Mouse (Mus musculus) telencephalon, adult 2 months (tissue): Measurements from ENCODE around the gene St3gal3.

Source experiments
- DNase-seq: peaks from one replicate; pipeline ENCODE4 v3.0.0-alpha.2; 2011; ENCODE audit warnings: low read depth, low spot score

The St3gal3 gene

DNA sequence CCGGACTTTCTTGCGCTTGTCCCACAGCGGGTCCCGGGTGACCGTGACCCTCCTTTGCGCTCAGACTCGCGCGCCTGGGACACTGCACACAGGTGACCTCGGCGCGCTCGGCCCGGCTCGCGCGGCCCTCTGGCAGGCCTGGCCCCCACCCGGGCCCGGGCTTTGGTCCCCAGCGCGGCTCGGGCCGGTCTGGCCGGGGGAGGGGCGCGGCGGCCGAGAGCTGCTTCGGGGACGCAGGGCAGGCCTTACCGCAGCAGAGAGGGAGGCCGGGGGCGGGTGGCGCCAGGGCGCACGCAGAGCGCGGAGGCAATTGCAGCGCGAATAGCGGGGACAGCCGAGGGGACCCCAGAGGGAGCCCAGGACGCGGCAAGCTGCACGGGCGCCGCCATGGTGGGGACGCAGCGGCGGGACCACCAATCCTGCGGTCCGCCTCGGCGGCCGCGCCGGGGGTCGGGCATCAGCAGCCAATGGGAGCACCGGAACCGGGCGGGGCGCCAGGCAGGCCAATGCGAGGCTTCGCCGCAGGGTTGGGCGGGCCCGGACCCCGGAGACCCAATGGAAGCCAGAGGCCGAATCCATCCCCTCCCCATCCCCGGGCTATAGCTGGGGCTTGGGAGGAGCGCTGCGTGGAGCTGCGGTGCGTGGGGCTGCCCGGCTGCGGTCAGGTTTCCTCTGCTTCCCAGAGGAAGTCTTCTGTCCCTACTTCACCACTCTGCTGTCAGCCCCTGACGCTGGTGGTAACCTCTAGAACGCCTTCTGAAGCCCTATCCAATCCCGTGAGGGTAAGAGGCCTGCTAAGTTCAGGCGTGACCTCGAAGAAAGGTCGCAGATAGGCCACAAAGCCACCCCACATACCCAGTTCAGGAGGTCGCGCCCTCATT is at the start of gene St3gal3:
Gene St3gal3, minus strand, starts transcription at position 430 of the 881 bp plus-strand sequence.
- peak; percentile 89 for DNase-seq

- DNase-seq = no peak
These were observed 45.8 kb upstream of the St3gal3 start for GRCm38 (mm10) chr4:118180301-118181080.

GRCm38 (mm10) chr4:118179467-118180300 is 45.0 kb upstream of the St3gal3 start, which contains the start of gene Kdm4a:
Gene Kdm4a (minus strand): TSS chr4:118180043.
- DNase-seq = peak; percentile 99

GRCm38 (mm10) chr4:118178952-118179466 is 44.3 kb upstream of the St3gal3 start:
- no peak for DNase-seq

DNA sequence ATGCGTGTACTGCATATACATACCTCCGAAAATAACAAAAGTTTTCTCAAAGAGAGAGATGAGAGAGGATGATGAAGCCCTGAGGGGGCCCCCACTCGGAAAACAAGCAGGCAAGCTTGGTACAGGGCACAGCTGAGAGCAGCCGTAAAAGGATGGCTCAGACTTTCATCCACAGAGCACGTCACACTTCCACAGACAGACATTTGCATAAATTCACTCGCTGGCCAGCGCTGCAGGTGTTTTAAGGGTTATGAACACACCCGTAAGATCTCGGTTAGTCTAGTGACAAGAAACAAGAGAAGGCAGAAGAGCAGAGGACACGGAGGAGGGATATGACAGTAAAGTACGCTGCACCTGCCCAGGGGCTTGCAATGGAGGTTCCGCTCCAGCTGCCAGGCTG is 37.7 kb upstream of the St3gal3 start:
- no peak for DNase-seq

- no peak for DNase-seq
These were observed 36.3 kb upstream of the St3gal3 start for GRCm38 (mm10) chr4:118171006-118171405.

DNA sequence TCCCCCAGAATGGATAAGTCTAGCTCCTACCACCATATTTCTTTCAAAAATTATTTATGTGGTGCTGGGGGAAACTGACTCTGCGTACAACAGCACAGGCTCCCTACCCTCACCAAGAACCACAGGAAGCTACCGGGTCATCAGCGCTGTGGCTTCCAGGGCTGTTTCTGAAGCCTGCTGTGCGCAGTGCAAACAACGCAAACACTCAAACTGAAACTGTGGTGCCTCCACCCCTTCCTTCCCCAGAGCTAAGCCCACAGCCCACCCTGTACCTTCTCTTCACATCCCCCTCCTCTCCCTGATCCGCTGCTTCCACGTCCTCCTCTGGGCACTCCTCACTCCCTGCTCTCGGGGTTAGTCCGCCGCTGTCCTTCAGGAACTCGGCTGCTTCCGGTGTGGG is 27.4 kb upstream of the St3gal3 start:
- no peak for DNase-seq

GRCm38 (mm10) chr4:118157666-118158065 is 23.0 kb upstream of the St3gal3 start:
- DNase-seq = no peak

- DNase-seq = no peak
These were observed 21.8 kb upstream of the St3gal3 start for GRCm38 (mm10) chr4:118156559-118156958.

DNA sequence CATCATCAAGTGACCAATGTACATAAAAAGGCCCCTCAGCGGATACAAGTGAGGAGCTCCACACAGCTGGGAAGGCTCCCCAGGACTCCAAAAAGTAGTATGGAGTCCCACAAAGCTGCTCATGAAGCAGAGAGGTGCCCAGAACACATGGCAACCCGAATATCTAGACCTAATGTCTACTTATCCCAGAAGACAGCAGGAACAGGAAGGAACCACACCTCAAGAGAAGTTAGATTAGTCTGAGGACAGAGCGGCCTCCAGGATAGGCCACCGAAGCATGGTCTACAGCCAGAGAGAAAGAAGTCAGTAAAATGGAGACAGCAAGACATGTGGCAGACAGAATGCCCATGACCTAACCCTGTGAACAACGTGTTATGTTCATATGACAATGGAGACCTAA is 20.2 kb upstream of the St3gal3 start:
- no peak for DNase-seq

- no peak for DNase-seq
These were observed 17.5 kb upstream of the St3gal3 start for GRCm38 (mm10) chr4:118152020-118152785.

GRCm38 (mm10) chr4:118150804-118151203 is 16.1 kb upstream of the St3gal3 start:
- DNase-seq = no peak

DNA sequence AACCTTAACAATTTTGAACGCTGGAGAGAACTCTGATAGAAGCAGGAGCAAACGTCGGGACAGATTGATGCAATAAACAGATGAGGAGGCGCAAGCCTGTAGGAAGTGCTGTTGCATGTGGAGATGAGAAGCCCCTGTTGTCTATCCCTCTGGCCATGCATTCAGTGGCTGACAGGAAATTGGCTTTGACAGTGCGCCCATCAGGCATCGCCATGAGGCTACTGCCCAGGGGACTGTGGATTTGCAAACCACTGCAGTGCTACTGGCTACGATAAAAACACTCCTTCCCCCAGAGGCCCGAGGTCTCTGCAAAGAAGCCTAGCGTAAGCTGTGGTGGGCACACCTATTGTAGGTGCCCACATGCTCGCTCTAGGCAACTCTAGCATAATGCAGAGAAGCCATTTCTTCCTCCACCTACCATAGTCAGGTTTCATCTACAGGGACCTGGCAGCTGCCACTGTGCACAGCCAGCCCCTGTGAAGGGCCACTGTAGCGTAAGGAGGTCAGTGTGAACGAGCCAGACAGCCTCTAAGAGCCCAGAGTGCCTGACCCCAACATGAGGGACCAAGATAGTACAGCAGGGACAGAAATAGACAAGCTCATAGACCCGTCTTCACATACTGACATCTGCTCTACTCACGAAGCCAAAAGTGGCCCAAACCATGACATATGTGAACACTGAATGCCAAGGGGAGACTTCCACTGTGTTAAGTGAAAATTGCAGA is 15.4 kb upstream of the St3gal3 start:
- no peak for DNase-seq

GRCm38 (mm10) chr4:118149055-118149576 is 14.4 kb upstream of the St3gal3 start:
- no peak for DNase-seq

DNA sequence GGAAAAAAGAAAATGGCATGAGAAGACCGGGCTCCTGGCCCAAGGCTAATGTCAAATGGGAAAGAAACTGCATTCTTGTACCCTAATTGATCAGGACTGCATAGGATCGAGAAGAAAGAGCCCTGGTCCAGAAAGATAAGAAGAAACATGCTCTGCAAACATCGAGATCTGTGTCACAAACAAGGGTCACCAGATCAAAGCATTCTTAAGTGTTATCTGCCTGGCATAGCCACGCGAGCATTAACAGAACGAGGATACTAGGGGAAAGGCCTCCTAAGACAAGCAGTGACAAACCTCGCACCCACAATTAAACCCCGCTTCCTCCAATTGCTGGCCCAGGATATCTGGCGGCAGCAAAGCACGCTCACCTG is 13.6 kb upstream of the St3gal3 start:
- DNase-seq = no peak

DNA sequence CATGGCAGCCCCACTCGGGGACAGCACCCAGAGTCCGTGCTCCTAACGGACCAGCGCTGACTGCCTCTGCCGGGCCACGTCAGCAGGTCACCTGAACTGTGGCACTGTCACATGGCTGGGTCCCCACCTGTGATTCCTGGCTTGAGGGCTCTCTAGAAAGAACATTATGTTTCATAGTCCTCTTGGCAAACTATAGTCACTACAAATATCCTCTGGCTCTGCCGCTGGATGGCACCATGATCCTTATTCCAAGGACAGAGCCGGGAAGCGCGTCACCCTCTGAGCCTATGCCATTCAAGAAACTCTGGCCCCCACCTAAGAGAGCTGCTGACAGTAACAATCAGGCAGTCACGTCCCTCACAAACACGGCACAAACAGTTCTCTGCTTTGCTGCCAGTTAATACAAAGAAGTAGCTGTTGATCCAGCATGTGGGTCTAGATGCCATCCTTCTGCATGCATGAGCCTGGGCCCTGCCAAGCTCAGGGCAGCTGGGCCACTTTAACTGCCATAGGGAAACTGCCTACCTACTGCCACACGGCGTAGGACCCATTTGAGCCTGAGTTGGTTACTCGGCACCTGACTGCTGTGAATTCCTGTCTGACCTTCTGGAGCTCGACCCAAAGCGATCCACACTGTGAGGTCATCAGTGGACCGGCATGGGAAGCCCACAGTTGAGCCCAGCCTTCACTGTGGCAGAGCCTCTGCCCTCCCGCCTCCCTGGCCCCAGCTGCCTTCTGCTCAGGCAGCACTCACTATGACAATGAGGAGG is 13.0 kb upstream of the St3gal3 start:
- DNase-seq = peak; percentile 86

- DNase-seq = no peak
These were observed 12.4 kb upstream of the St3gal3 start for GRCm38 (mm10) chr4:118147090-118147489.

DNA sequence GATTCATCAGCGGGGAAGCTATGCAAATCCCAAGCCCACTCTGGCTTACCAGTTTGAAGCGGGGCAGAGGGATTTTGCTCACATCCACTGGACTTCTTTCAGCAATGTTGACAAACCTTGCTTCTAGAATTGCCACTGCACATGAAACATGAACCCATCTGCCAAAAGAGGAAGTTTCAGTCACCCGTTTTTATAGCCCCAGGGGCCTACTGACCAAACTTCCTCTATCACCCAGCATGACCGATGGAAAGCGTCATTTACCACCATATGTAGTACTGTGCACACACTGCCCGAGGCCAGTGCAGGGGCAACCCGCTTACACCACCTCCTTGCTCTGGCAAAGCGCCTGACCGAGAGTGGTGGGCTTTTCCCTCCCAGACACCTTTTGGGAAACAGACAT is 9.6 kb upstream of the St3gal3 start:
- DNase-seq = no peak

GRCm38 (mm10) chr4:118143679-118144078 is 9.0 kb upstream of the St3gal3 start:
- DNase-seq = no peak
